Mouse (Mus musculus) urinary bladder, adult 18-20 months (tissue): ENCODE results near the gene Pglyrp1.

Experiments used
- DNase-seq, 2 experiments: peaks; one replicate each; pipeline ENCODE4 v3.0.0; 2022; ENCODE audit warnings: low spot score in 2 of 2, mixed read lengths in 2 of 2

Gene Pglyrp1

GRCm38 (mm10) chr7:18884745-18885422 is 13.8 kb downstream of the Pglyrp1 start:
- DNase-seq = no peak

GRCm38 (mm10) chr7:18886963-18887362 is 15.8 kb downstream of the Pglyrp1 start:
- no peak for DNase-seq

GRCm38 (mm10) chr7:18890848-18891247 is 19.7 kb downstream of the Pglyrp1 start:
- DNase-seq = no peak

GRCm38 (mm10) chr7:18891872-18892599 is 20.9 kb downstream of the Pglyrp1 start:
- DNase-seq = peak; percentile 72 to 79

DNA sequence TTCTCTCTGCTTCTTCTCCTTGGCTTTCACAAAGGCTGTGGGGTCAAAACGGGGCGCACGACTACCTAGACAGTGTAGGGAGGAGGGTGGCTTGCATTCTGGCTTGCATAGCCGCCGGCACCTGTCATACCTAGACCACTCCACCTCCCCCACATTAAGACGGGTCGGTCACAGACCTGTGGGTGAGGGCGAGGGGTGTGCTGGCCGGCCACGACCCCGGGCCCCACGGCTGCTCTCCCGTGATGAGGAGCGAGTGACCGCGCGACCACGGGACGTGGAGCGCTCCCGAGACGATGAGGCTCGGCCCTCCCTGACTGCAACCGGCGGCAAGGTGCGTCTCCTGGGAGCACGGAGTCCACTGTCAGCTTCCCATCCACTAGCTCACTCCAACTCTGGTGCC is 21.9 kb downstream of the Pglyrp1 start:
- DNase-seq = no peak

- peak; percentile 42 to 45 for DNase-seq
These were observed 22.7 kb downstream of the Pglyrp1 start for GRCm38 (mm10) chr7:18893651-18894430.

DNA sequence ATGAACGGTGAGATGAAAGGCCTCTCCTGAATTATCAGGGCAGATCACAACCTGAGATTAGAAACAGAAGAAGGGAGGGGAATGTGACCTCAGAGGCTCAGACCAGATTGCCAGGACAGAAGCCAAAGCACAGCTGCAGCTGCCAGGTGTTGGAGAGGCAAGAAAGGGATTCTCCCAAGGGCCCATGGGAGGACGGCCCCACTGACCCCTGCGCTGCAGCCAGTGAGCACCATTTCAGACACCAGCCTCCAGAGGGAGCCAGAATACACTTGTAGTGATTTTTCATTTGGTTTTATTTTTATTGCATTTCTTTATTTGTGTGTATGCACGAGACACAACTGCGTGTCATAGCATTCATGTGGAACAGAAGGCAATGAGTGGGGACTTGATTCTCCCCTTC is 25.4 kb downstream of the Pglyrp1 start:
- DNase-seq = no peak

- DNase-seq = no peak
These were observed 29.4 kb downstream of the Pglyrp1 start for GRCm38 (mm10) chr7:18900513-18900912.

DNA sequence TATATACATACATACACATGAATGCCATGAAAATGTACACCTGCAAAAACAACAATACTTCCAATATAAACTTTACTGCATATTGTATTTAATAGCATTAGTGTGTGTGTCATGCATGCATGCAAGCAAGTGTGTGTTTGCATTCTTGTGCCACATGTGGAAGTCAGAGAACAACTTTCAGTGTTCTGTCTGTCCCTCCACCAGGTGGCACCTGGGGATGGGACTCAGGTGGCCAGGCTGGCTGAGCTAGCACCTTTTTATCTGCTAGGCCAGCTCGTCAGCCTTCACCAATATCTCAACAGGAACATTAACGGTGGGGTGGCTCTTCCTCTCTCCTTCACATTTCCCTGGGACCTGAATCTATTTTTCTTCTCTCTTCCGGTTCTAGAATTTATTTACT is 31.4 kb downstream of the Pglyrp1 start:
- no peak for DNase-seq

GRCm38 (mm10) chr7:18904971-18905370 is 33.8 kb downstream of the Pglyrp1 start:
- no peak for DNase-seq

- DNase-seq = no peak
These were observed 38.7 kb downstream of the Pglyrp1 start for GRCm38 (mm10) chr7:18909797-18910196.

DNA sequence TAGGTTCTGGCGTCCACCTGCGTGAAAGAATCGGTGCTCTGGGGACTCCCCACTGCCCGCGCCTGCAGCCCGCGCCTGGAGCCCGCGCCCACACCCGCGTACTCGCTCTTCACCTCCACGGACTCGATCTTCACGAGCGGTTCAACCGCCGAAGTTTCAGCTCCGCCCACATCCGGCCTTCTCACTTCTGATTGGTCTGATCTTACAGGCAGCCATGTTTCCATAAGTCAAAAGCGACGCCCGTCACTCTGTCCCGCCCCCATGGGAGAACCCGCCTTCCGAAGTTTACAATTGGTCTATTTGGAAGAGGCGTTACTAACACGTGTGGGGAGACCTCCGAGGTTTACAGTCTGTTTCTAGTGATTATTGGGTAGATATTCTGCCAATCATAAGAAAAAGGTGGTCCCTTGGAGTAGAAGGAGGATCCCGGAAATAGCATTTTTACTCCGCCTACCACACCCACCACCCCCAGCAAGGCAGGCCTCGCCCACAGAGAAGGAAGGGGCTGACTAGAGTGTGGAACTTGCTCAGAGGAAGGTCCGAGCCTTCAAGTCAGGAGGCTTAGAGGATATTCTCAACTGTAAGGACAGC is 39.2 kb downstream of the Pglyrp1 start, which contains the start of gene Ccdc61:
TSS of gene Ccdc61 (minus strand) at position 175 of the 591 bp plus-strand sequence.
- peak; percentile 92 to 97 for DNase-seq

DNA sequence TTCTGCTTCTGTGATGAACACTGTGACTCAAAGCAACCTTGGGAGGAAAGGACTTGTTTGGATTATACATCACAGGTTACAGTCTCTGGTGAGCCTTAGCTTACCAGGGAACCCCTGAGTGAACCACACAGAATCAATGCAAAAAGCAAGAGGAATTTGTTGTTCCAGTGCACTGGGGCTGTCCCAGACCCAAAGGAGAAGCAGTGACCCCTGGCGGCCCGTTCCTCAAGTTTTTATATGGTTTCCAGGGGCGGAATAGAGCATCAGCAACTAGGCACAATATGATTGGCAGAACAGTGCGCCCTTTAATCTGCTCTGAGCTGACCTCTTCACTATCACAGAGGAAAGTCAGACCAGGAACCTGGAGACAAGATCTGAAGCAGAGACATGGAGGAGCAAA is 45.1 kb downstream of the Pglyrp1 start:
- no peak for DNase-seq

GRCm38 (mm10) chr7:18917931-18918330 is 46.8 kb downstream of the Pglyrp1 start:
- no peak for DNase-seq

DNA sequence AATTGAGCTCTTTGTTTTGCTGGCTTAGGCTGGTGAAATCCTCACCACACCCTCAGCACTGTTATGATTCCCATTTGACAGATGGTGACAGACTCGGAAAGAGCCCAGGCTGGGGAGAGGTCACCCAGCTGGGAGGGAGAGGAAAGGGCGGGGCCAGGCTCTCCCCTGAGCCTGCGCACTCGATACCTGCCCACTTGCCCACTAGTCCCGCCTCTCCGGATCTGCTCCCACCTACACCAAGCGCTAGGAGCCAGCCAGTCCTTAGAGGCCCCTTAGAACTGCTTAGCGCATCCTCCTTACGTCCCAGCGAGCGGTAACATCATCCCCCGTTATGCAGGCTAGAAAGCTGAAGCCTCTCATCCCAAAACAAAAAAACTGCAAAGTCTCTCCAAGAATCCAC is 49.9 kb downstream of the Pglyrp1 start:
- peak in 1 of 2 experiments; percentile 56 for DNase-seq

DNA sequence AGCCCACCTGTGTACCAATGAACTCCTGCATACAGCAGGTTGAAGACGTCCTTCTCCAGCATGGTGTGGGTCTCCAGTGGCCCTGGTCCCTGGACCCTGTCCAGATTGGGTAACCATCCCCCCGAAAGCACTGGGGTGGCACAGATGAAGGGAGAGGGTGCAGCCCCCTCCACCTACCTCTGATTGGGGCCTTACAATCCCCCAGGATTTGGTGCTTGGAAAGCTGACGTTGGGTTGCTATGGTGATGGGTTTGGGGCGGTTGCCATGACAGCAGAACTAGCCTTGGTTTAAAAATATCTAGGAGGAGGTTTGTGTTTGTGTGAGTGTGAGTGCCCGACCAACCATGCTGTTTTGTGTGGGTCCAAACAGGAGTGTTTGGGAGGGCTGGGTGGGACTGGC is 51.7 kb downstream of the Pglyrp1 start:
- no peak for DNase-seq

DNA sequence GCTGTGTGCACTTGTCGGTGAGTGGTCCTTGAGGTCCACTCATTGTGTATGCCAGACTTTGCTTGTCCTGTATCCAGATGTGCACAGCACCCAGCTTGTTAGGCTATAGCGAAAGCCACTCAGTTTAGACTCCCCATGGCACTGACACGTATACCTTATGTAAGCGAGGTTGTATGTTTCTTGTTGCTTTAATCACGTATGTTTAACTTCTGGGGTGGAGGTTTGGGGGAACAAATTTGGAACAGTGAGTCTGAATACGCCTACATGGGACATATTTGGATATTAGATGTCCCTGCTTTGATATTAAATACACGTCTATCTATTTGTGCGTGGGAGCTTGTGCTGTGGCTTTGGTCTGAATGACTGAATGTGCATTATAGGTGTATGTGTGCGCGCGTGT is 52.1 kb downstream of the Pglyrp1 start:
- no peak for DNase-seq

DNA sequence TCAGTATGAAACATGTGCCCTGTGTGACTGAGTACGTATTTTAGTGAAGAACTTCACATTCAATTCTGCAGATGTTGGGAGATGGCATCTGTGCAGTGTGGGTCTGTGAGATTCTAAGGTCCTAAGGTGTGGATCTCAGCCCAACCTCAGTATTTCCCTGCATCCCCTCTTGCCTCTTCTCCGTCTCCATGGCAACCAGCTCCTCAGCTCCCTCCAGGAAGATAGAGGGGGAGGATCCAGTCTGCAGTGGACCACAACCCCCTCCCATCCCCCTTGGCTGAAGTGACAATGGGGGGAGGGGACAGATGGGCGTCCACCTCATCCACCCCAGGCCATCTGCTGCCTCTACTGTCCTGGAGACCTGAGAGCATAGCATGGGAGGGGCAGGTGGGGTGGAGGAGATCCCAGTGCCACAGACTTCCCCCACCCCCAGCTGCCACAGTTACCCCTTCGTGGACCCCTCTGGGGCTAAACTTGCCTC is 52.6 kb downstream of the Pglyrp1 start:
- no peak for DNase-seq

- no peak for DNase-seq
These were observed 53.2 kb downstream of the Pglyrp1 start for GRCm38 (mm10) chr7:18924321-18924720.

DNA sequence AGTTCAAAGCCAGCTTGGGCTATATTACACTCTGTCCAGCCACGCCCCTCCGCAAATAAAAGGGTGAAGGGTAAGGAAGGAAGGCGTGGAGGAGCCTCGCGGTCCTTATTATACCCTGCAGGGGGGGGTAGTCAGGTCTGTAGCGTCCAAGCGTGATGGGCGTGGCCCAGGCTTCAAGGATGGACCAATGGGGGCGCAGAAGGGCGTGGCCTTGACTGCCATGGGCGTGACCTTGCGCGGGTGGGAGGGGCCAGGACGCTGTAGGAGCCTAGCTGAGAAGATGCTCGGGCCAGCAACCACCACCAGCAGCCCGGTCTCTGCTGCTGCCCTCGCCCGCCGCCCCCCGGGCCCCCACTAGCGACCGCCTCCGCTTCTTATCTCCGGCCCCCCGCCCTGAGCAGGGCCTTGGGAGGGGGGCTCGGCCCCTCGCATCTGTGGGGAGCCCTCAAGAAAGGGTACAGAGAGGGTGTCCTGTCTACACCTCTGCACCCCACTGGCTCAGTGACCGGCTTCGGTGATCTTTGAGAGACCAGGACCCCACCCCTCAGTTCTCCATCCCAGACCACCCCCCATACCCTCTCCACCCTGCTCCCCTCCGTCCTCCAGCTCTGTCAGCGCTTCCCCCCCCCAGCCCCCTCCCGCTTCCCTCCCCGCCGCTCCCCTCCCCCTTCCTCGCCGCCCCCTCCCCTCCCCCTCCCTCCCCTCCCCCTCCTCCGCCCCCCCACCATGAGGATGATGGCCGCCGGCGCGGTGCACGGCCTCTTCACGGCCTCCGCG is 54.2 kb downstream of the Pglyrp1 start, which contains the start of gene Nova2:
TSS of gene Nova2 (plus strand) at position 727 of the 777 bp plus-strand sequence.
- DNase-seq = peak in 1 of 2 experiments; percentile 48
